Mouse (Mus musculus) cerebellum, adult 8-10 months (tissue): ENCODE data around the gene Gm20812.
"Not testable (repeated sequence)": the region's sequence is repeated elsewhere in the genome, so short reads cannot be mapped to it uniquely, and the experiment has no call there.

Experiments
- DNase-seq: peaks from one replicate; pipeline ENCODE4 v3.0.0; 2022

Gene Gm20812

GRCm38 (mm10) chrY:12381681-12382080 is at the start of gene Gm20812:
Gene Gm20812 (plus strand): TSS chrY:12381981.
- DNase-seq, result not testable (repeated sequence)
